Mouse (Mus musculus) embryonic fibroblast, embryonic 13.5 days (primary cell): ENCODE measurements around the gene Ltbp1. TPM values are rescaled to one million over a fixed set of nuclear protein-coding genes. Genes with fewer than 3 reads are reported as not detected.
A peak's percentile ranks its signal among the peaks of the same experiment; 100 is the strongest.

Experiments used
- H3K27ac ChIP-seq: 2 replicates; pipeline ENCODE4 v1.5.1; 2012; ENCODE audit warnings: low read length, control low read depth, inconsistent platforms; ENCODE audit not compliant: insufficient read depth
- H3K4me1 ChIP-seq: 2 replicates; pipeline ENCODE4 v1.6.1; 2011; ENCODE audit warnings: low read length; ENCODE audit not compliant: control insufficient read depth, insufficient read depth
- H3K4me3 ChIP-seq: 2 replicates; pipeline ENCODE4 v1.5.1; 2011; ENCODE audit warnings: mild to moderate bottlenecking, control low read depth, low read length; ENCODE audit not compliant: insufficient read depth
- CTCF ChIP-seq: IDR thresholded peaks from 2 replicates; pipeline ENCODE4 v1.5.1; 2011; ENCODE audit warnings: mild to moderate bottlenecking, control low read depth, low read length, moderate library complexity, borderline replicate concordance; ENCODE audit not compliant: insufficient read depth
- POLR2A ChIP-seq: IDR thresholded peaks from 2 replicates; pipeline ENCODE4 v1.6.1; 2011; ENCODE audit warnings: low read depth, mild to moderate bottlenecking, control low read depth, low read length, moderate library complexity
- polyA plus RNA-seq: library from polyadenylated mRNA; stranded (reverse); fragments of >200 nt; gene quantifications from 2 replicates; pipeline ENCODE4 v1.2.4, GENCODE M21; 2011; ENCODE audit warnings: low read depth; ENCODE audit not compliant: missing spikeins, insufficient read length

The Ltbp1 gene
- polyA plus RNA-seq, 1 experiment = 152 TPM

- Histone ChIP-seq H3K4me3 (no peak overlapping the region), H3K4me1 (no peaks in the 10 kb centered on the region), H3K27ac (no peak overlapping the region)
- TF ChIP-seq CTCF (no peak), POLR2A (no peak)
Measured at GRCm38 (mm10) chr17:75074978-75075699, 69.8 kb downstream of the Ltbp1 start.

DNA sequence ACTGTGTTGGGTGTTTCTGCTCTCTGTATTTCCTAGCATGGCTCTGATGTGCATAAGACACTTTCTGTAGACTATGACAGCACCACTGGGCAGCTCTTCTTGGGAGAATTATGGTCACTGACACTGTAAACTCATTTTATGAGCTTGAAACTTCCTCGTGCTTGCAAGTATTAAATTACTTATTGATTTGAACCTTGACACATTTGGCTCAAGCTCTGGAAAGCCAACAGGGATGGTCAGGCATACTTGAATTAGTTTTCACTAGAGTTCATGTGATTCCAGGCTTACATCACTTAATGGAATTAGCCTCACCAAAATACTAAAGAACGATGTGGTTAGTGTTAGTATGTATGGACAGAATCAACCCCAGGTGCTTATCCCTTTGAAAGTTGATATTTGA is 76.0 kb downstream of the Ltbp1 start:
- H3K4me3 ChIP-seq = no peak overlapping the region
- no peak overlapping the region for H3K27ac ChIP-seq
- TF ChIP-seq POLR2A = no peak
- no peak for TF ChIP-seq CTCF
- H3K4me1 ChIP-seq = no peaks in the 10 kb centered on the region

GRCm38 (mm10) chr17:75082449-75082848 is 77.1 kb downstream of the Ltbp1 start:
- H3K27ac ChIP-seq = no peak overlapping the region
- H3K4me3 ChIP-seq = no peak overlapping the region
- TF ChIP-seq POLR2A = no peak
- TF ChIP-seq CTCF = no peak
- H3K4me1 ChIP-seq = peaks cover 3% of the 10 kb centered on the region; the same call in 1 of the 2 replicates

GRCm38 (mm10) chr17:75087296-75087941 is 82.1 kb downstream of the Ltbp1 start:
- no peak for TF ChIP-seq CTCF
- no peak for TF ChIP-seq POLR2A
- Histone ChIP-seq H3K27ac (peak overlapping the region; percentile 59), H3K4me1 (peaks cover 6% of the 10 kb centered on the region), H3K4me3 (no peak overlapping the region)

- Histone ChIP-seq H3K4me1 (peaks cover 6% of the 10 kb centered on the region), H3K4me3 (no peak overlapping the region), H3K27ac (peak overlapping the region; percentile 11; the same call in 1 of the 2 replicates)
- TF ChIP-seq POLR2A = no peak
- TF ChIP-seq CTCF = no peak
Measured at GRCm38 (mm10) chr17:75088232-75088631, 82.9 kb downstream of the Ltbp1 start.

- TF ChIP-seq CTCF (no peak), POLR2A (no peak)
- H3K27ac ChIP-seq = no peak overlapping the region
- H3K4me3 ChIP-seq = no peak overlapping the region
- peaks cover 6% of the 10 kb centered on the region for H3K4me1 ChIP-seq
Measured at GRCm38 (mm10) chr17:75088727-75089126, 83.4 kb downstream of the Ltbp1 start.

DNA sequence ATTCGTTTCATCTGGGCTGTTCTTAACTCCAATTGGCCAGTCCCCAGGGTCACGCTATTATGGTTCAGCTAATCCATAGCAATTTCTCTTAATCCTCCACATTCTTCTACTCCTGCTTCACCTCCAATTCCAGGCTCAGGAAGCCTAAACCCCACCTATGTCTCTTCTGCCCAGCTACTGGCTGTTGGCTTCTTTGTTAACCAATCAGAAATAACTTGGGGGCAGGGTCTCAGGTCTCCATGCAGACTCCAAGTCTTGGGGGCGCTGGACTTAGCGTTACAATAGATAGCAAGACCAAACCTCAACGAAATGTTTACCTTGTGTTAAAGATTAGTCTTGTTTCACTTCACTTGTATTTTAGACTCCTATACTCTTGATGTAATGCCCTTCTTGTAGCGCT is 85.2 kb downstream of the Ltbp1 start:
- Histone ChIP-seq H3K4me1 (peaks cover 6% of the 10 kb centered on the region), H3K4me3 (no peak overlapping the region), H3K27ac (no peak overlapping the region)
- TF ChIP-seq CTCF (no peak), POLR2A (no peak)

GRCm38 (mm10) chr17:75093563-75093962 is 88.2 kb downstream of the Ltbp1 start:
- Histone ChIP-seq H3K4me3 (no peak overlapping the region), H3K27ac (no peak overlapping the region), H3K4me1 (no peaks in the 10 kb centered on the region; the same call in none of the 2 replicates)
- TF ChIP-seq CTCF (no peak), POLR2A (no peak)

DNA sequence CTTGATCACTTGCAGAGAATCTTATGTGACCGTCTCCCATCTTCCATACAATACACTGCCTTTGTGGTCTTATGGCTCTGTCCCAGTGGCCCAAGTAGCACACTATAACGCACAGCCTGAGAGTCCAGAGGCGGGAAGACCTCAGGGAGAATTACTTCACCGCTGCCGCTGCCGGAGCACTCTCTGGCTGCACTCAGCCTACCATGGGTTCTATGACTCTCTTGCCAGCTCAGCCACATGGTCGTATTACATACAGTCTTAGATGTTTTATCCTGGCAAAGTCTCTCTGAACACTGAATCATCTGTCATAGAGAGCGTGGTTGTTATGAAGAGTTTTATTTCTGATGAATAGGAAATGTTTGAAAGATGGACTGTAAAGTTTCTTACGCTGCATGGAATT is 89.2 kb downstream of the Ltbp1 start:
- no peak for TF ChIP-seq POLR2A
- no peak for TF ChIP-seq CTCF

DNA sequence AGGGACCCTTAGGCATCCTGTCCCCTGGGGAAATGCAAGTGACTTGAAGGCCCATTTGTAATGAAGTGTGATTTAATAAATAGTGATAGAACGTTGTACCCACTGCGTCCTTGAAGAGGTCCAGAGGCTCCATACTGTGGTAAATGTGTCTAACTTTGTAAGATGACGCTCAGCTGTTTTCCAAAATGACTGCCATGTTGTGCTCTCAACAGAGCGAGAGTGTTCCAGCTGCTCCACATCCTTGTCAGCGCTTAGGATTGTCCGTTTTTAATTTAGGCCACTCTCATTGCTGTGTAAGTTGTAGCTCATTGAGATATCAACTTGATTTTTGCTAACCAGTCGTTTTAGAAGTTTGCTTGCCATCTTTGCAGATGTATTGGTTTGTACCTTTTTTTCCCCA is 91.4 kb downstream of the Ltbp1 start:
- Histone ChIP-seq H3K4me1 (peaks cover 6% of the 10 kb centered on the region), H3K27ac (no peak overlapping the region), H3K4me3 (no peak overlapping the region)
- TF ChIP-seq POLR2A = no peak
- no peak for TF ChIP-seq CTCF

More for the DNA sequence above, 89.2 kb downstream of the Ltbp1 start:
- Histone ChIP-seq H3K27ac (no peak overlapping the region), H3K4me1 (no peaks in the 10 kb centered on the region; the same call in 1 of the 2 replicates), H3K4me3 (no peak overlapping the region)

GRCm38 (mm10) chr17:75097367-75097766 is 92.0 kb downstream of the Ltbp1 start:
- Histone ChIP-seq H3K27ac (no peak overlapping the region), H3K4me3 (no peak overlapping the region), H3K4me1 (peaks cover 11% of the 10 kb centered on the region)
- TF ChIP-seq CTCF = no peak
